Mouse (Mus musculus) liver, adult 2 months (tissue): ENCODE data around the gene Ezr.

Experiments
- CTCF ChIP-seq: fragments of 200-500 bp; IDR thresholded peaks from 2 replicates; pipeline ENCODE4 v1.5.1; 2011; ENCODE audit warnings: low read depth, low read length, control low read depth
- POLR2A ChIP-seq: fragments of 200-500 bp; IDR thresholded peaks from 2 replicates; pipeline ENCODE4 v1.6.1; 2011; ENCODE audit warnings: low read length, control low read depth; ENCODE audit not compliant: insufficient read depth; ENCODE audit errors: extremely low read depth

DNA sequence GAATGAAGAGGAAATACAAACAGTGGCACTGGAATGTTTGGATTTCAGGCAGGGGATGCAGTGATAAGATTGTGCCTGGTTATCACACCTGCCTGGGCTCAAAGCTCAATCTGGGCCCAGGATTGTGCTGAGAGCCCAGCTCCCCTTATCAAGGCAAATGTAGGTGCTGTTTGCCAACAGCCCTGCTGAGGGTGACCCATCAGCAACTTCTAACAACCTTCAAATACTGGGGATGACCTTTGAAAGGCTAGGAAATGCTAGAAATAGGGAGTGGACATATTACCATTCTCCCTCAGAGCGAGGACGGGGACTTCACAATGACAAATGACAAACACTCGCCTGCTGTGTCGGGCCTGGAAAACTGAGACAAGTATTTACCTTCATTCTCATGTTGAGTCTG lies 15.8 kb downstream of the Ezr start:
- no peak for TF ChIP-seq CTCF
- no peak for TF ChIP-seq POLR2A
